Mouse (Mus musculus): ENCODE measurements at regions not wholly inside any gene's neighbourhood (a gene's known extent, or its start where the extent isn't known, plus 50 kb on each side); places are given as distances from the start of the nearest gene placed in this dataset.

GRCm38 (mm10) chr3:155994044-155994443 lies 567.5 kb upstream of the Negr1 start:
- no peak for ATAC-seq

- ATAC-seq = no peak
These were observed 543.8 kb upstream of the Negr1 start for GRCm38 (mm10) chr3:156017676-156018230.

GRCm38 (mm10) chr3:156028602-156029188 lies 532.9 kb upstream of the Negr1 start:
- ATAC-seq = no peak

GRCm38 (mm10) chr3:156070257-156070656 lies 491.3 kb upstream of the Negr1 start:
- no peak for ATAC-seq

- no peak for ATAC-seq
These were observed 479.3 kb upstream of the Negr1 start for GRCm38 (mm10) chr3:156082268-156082667.

- no peak for ATAC-seq
These were observed 467.9 kb upstream of the Negr1 start for GRCm38 (mm10) chr3:156093689-156094088.

- no peak for ATAC-seq
These were observed 466.6 kb upstream of the Negr1 start for GRCm38 (mm10) chr3:156094990-156095389.

- no peak for ATAC-seq
These were observed 455.8 kb upstream of the Negr1 start for GRCm38 (mm10) chr3:156105788-156106187.

GRCm38 (mm10) chr3:156120341-156120740 lies 441.3 kb upstream of the Negr1 start:
- no peak for ATAC-seq

GRCm38 (mm10) chr3:156131598-156131997 lies 430.0 kb upstream of the Negr1 start:
- no peak for ATAC-seq

GRCm38 (mm10) chr3:156141355-156141754 lies 420.2 kb upstream of the Negr1 start:
- ATAC-seq = no peak

- no peak for ATAC-seq
These were observed 412.3 kb upstream of the Negr1 start for GRCm38 (mm10) chr3:156149322-156149721.

- no peak for ATAC-seq
These were observed 391.5 kb upstream of the Negr1 start for GRCm38 (mm10) chr3:156170076-156170475.

GRCm38 (mm10) chr3:156198688-156199087 lies 362.9 kb upstream of the Negr1 start:
- ATAC-seq = no peak

GRCm38 (mm10) chr3:156199749-156200467 lies 361.7 kb upstream of the Negr1 start:
- no peak for ATAC-seq

GRCm38 (mm10) chr3:156205246-156205645 lies 356.3 kb upstream of the Negr1 start:
- no peak for ATAC-seq

GRCm38 (mm10) chr3:156208420-156208819 lies 353.2 kb upstream of the Negr1 start:
- no peak for ATAC-seq

GRCm38 (mm10) chr3:156210827-156211226 lies 350.8 kb upstream of the Negr1 start:
- no peak for ATAC-seq

GRCm38 (mm10) chr3:156214823-156215222 lies 346.8 kb upstream of the Negr1 start:
- no peak for ATAC-seq

- no peak for ATAC-seq
These were observed 329.5 kb upstream of the Negr1 start for GRCm38 (mm10) chr3:156232111-156232510.

GRCm38 (mm10) chr3:156235955-156236354 lies 325.6 kb upstream of the Negr1 start:
- no peak for ATAC-seq

- ATAC-seq = no peak
These were observed 309.2 kb upstream of the Negr1 start for GRCm38 (mm10) chr3:156252256-156252861.

- no peak for ATAC-seq
These were observed 308.2 kb upstream of the Negr1 start for GRCm38 (mm10) chr3:156253172-156253934.
